Mouse (Mus musculus) macrophage (primary cell): ENCODE measurements at regions not wholly inside any gene's neighbourhood (a gene's known extent, or its start where the extent isn't known, plus 50 kb on each side); places are given as distances from the start of the nearest gene placed in this dataset.

Source experiments
- H3K27ac ChIP-seq: fragments of 350-480 bp; formaldehyde crosslinking; 2 replicates; pipeline ENCODE4 v1.9.0; 2021
- H3K36me3 ChIP-seq: fragments of 350-480 bp; formaldehyde crosslinking; 2 replicates; pipeline ENCODE4 v1.9.0; 2021; ENCODE audit errors: inconsistent target
- H3K4me3 ChIP-seq: fragments of 350-480 bp; formaldehyde crosslinking; 2 replicates; pipeline ENCODE4 v1.9.0; 2021; ENCODE audit errors: inconsistent target
- H3K79me2 ChIP-seq: fragments of 350-480 bp; formaldehyde crosslinking; 2 replicates; pipeline ENCODE4 v1.9.0; 2021; ENCODE audit errors: inconsistent target
- WGBS: methylation state at CpG from one replicate; pipeline ENCODE4 v1.1.7; 2026; ENCODE audit warnings: inconsistent platforms; ENCODE audit not compliant: missing documents; 5-methylcytosine and 5-hydroxymethylcytosine counted together

DNA sequence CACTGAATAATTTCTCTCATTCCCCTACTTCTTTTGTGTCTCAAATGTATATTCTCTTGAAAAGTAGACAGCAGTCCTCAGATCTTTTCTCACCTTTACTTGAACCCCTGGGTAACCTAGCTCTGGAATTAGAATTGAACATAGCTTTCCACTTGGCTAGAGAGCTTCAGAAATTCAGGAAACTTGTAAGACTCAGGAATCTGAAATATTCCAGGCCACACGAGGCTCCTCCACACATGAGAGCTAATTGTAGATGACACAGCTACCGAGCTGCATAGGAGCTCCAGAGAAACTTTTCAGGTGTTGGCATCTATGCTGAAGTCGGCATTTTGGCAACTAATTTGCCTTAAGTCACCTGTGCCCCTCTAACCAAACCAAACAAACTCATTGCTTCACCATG is 417.7 kb upstream of the Adgrl4 start:
- Histone ChIP-seq H3K4me3 (no peak overlapping the region), H3K27ac (no peak overlapping the region), H3K79me2 (no peaks in the 10 kb centered on the region), H3K36me3 (no peaks in the 10 kb centered on the region)
- 74% methylated on average over 3 of the region's 3 CpGs for WGBS

DNA sequence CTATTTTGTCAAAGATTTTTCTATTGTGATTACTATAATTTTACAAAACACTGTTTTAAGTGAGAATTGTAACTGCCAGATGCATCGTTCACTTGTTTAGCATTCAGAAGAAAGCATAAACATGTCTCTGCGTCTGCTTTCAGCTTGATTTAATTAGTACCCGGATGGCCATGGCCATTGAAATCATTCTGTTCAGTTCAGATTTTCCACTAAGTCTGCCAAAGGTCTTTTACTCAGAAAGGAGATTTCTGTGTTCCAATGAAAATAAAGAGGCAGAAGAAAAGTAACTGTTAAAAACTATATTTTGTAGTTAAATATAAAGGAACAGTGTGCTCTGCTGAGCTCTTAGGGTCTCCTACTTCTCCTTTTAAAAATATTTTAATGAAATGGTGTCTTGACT is 380.2 kb upstream of the Adgrl4 start:
- 92% methylated on average over 3 of the region's 3 CpGs for WGBS
- Histone ChIP-seq H3K4me3 (no peak overlapping the region), H3K36me3 (no peaks in the 10 kb centered on the region), H3K27ac (no peak overlapping the region), H3K79me2 (no peaks in the 10 kb centered on the region)

DNA sequence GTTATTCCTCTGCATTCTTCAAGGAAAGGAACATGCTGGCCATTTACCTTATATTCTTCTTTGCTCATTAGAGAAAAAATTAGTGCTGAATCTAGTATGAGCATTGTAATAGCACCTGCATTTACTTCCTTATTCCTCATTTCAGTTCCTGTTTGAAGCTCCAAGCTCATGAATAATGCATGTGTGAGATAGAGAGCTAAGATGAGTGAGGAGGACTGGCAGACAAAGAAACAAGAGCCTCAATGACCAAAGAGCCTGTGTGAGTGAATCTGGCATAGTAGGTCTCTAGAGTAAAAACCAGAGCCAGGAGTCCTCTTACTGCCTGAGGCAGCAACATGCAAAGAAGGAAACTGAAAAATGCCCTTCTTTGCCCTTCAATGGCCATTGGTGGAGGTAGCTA is 365.4 kb upstream of the Adgrl4 start:
- H3K4me3 ChIP-seq: no peak overlapping the region
- H3K27ac ChIP-seq: no peak overlapping the region
- no peaks in the 10 kb centered on the region for H3K79me2 ChIP-seq
- no peaks in the 10 kb centered on the region for H3K36me3 ChIP-seq

DNA sequence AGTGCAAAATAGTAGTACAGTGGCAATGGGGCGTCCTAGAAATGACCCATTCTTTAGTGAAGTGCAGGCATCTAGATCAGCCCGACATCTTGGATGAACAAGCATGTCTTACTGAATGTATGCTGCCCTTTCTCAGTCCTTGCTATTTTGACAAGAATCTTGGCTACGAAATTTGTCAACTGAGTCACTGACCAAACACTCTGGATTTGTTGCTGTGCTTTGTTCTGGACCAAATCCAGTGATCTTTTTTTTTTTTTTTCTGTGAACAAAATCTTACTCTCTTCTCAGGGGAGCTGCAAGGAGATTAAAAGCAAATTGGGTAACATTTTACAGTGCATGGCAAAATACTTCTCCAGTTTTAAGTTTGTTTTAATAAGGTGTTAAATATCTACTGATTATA is 320.9 kb upstream of the Adgrl4 start:
- H3K4me3 ChIP-seq: no peak overlapping the region
- no peaks in the 10 kb centered on the region for H3K36me3 ChIP-seq
- 81% methylated on average over 3 of the region's 3 CpGs for WGBS
- H3K27ac ChIP-seq: no peak overlapping the region
- H3K79me2 ChIP-seq: no peaks in the 10 kb centered on the region

DNA sequence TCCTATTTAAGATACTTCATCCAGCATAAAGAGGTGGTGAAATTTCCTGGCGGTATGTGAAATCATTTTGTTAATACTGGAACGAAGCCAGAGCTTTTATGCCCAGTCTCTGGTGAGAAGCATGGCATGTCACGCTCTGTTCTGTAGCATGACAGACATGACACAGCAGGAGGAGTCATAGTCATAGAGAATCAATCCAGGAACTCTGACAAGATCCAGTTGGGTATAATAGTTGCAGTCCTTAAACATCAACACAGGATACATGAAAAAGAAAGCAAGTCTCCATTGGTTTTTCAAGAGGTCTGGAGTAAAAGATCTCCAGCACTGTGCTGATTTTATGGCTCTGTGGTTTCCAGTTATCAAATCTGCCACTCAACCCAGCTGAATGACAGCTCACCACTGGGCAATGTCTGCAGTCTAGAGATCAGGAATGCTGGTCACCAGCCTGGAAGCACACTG is 320.1 kb upstream of the Adgrl4 start:
- no peak overlapping the region for H3K4me3 ChIP-seq
- H3K36me3 ChIP-seq: no peaks in the 10 kb centered on the region
- H3K79me2 ChIP-seq: no peaks in the 10 kb centered on the region
- no peak overlapping the region for H3K27ac ChIP-seq
- WGBS: 87% methylated on average over 3 of the region's 3 CpGs

DNA sequence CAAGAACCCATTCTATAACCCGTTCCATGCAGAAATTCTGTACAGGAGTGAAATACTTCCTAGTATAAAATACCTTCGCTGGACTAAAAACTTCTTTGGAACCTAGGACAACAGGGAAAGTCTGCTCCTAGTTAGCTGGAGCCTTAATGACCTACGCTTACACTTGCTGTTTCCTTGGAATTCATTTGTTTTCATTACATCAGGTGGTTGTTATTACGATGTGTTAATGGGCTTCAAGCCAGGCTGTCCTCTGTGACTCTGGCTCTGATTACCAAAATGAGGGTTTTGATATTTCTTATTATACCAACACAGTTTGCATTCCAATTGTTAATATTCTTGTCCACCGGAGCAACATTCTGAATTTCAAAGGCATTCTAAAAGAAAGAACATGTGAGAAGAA is 313.6 kb upstream of the Adgrl4 start:
- no peaks in the 10 kb centered on the region for H3K79me2 ChIP-seq
- WGBS: 91% methylated on average over 5 of the region's 5 CpGs
- H3K27ac ChIP-seq: no peak overlapping the region
- H3K36me3 ChIP-seq: no peaks in the 10 kb centered on the region
- H3K4me3 ChIP-seq: no peak overlapping the region

DNA sequence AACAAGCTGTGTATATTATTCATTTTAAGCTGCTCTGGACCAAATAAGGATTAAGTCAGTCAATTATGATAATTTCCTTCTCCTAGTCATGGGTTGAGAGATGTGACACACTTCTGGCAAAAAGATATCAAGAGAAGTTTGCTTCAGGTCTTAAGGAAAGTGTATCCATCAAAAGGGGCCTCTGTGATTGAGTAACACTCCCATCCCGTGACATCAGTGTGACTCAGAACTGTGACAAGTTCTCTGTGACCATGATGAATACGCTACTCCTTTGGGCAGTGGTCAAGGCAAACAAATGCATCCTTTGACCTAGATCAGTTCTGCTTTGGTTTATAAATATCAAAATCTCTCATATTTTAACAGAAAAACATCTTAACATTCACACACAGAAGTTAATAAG is 290.8 kb upstream of the Adgrl4 start:
- Histone ChIP-seq H3K36me3 (no peaks in the 10 kb centered on the region), H3K79me2 (no peaks in the 10 kb centered on the region), H3K27ac (no peak overlapping the region), H3K4me3 (no peak overlapping the region)
- 81% methylated on average over 2 of the region's 2 CpGs for WGBS

DNA sequence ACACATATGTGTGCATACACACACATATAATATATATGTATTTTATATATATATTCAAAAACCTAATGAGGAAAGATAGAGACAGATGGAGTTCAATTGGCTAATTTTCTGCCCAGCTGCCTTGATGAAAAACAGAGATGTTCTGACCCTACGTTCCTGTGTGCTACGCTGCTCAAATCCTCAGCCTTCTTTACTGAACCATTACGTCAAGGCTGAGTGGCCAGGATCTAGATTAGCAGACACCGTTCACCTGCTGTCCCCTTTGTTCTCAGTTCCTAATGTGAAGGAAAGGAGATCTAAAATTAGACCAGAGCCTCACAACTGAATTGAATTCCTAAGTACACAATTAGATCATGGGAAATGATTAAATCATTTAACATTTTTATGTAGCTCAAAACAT is 284.3 kb upstream of the Adgrl4 start:
- H3K79me2 ChIP-seq: no peaks in the 10 kb centered on the region
- H3K27ac ChIP-seq: no peak overlapping the region
- H3K4me3 ChIP-seq: no peak overlapping the region
- WGBS: 86% methylated on average over 4 of the region's 4 CpGs
- H3K36me3 ChIP-seq: no peaks in the 10 kb centered on the region

DNA sequence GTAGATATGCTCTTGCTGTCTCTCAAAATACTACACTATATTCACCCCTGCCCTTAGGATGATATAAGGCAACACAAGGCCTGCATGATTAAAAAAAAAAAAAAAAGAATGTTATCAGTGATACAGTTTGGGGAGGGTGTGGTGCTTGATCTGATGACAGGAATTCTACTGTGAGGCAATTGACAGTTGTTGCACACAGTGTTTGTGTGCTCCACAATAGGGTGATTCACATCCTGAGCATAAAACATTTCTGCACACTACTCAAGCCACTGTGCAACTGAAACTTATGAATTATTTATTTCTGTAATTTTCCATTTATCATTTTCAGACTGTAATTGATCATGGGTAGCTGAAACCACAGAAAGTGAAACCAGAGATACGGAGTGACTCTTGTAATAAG is 277.2 kb upstream of the Adgrl4 start:
- H3K27ac ChIP-seq: no peak overlapping the region
- H3K36me3 ChIP-seq: no peaks in the 10 kb centered on the region
- 75% methylated on average over 1 of the region's 1 CpGs for WGBS
- no peaks in the 10 kb centered on the region for H3K79me2 ChIP-seq
- H3K4me3 ChIP-seq: no peak overlapping the region

DNA sequence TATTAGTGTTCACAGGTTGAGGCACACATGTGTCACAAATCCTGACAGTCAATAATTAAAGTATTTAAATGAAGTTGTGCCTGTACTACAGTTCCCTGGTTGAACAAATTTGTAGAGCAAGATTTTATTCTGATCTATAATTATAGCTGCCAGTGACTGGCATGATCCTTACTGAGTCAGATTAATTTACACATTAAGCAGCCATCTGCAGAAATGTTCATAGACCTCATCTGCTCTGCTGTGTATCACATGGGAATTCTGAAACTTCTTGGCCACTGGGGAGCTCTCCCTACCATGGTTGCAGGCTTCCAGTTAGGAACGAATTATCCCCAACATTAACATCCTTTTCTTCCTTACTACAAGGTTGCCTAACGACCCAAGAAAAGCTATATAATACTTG is 255.6 kb upstream of the Adgrl4 start:
- H3K4me3 ChIP-seq: no peak overlapping the region
- no peak overlapping the region for H3K27ac ChIP-seq
- no peaks in the 10 kb centered on the region for H3K79me2 ChIP-seq
- WGBS: 73% methylated on average over 2 of the region's 2 CpGs
- H3K36me3 ChIP-seq: no peaks in the 10 kb centered on the region

DNA sequence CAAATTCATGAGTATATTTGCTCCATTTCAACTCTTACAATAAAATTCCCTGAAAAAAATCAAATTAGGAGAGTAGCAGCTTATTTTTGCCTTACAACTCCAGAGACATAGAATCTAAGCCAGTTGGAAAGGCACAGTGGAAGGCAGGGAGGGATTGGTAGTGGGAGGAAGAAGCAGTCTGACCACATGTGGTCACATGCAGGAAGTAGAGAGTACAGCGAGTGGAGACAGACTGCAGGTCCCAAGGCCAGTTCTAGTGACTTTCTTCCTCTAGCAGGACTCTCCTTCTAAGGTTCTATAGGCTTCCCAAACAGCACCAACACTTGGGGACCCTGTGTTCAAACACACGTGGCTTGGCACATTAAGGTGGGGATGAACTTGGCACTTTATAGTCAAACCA is 245.6 kb upstream of the Adgrl4 start:
- Histone ChIP-seq H3K27ac (no peak overlapping the region), H3K79me2 (no peaks in the 10 kb centered on the region), H3K36me3 (no peaks in the 10 kb centered on the region), H3K4me3 (no peak overlapping the region)
- WGBS: 13% methylated on average over 2 of the region's 2 CpGs

DNA sequence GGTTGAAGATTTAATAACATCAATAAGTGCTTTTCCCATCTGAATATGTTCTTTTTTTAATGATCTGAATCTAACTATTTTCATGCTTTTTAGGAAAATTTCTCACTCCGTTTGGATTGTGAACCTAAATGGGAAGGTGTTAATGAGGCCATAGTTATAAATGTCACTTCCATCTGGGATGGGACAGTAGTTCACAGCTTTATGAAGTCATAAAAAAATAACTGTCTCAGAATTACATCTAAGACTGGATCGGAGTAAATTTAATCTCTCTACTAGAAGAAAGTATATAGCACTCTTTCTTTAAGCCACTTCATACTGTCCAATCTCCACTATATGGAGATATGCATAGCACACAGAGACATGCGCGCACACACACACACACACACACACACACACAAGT is 226.7 kb upstream of the Adgrl4 start:
- H3K4me3 ChIP-seq: no peak overlapping the region
- no peak overlapping the region for H3K27ac ChIP-seq
- WGBS: 85% methylated on average over 4 of the region's 4 CpGs
- H3K36me3 ChIP-seq: no peaks in the 10 kb centered on the region
- no peaks in the 10 kb centered on the region for H3K79me2 ChIP-seq

DNA sequence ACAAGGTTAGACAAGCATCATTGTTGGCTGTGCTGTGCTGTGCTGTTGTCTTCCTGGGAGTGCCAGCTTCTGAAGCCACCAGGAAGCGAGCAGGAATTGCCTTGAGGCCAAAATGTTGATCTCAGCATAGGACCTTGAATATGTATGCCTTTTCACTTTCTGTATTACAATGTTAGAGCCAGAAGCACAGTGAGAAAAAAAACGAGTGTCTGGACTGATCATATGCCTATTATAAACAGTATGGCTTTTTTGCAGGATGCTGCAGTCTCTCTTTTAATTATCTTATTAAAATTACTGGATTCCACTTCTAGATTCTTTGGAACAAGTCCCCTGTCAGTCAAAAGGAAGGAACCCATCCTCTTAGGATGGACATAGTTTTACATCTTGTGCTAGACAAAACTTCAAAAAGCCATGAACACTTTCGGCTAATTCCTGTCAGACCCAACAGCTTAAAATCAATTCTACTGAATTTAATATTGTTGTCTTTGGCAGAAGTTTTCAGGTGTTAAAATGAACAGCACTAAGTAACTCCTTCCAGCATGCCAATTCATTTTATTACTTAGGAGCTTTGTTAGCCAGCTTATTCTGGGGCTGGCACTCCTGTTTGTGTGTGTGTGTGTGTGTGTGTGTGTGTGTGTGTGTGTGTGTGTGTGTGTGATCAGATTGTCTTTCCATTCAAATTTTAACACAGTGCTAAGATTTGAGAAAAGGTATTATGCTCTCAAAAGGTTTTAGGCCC is 220.8 kb upstream of the Adgrl4 start:
- Histone ChIP-seq H3K79me2 (no peaks in the 10 kb centered on the region), H3K36me3 (no peaks in the 10 kb centered on the region), H3K4me3 (no peak overlapping the region), H3K27ac (no peak overlapping the region)
- 75% methylated on average over 3 of the region's 3 CpGs for WGBS

DNA sequence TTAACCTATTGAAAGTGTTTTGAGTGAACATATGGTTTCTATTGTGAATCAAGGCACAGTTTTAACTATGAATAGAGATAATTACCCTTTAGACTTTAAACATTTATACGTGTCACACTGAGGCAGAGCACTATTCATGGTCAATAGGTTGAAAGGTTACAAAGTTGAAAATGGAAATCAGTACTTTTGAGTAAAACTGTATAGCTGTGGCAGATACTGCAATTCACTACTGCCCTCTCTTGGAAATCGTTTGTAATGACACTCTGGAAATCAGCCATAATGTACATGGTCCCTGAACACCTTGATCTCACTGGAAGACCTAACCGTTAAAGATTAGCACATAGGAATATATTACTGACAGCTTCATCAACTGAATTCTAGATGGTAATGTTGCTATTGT is 215.3 kb upstream of the Adgrl4 start:
- Histone ChIP-seq H3K79me2 (no peaks in the 10 kb centered on the region), H3K4me3 (no peak overlapping the region), H3K36me3 (no peaks in the 10 kb centered on the region), H3K27ac (no peak overlapping the region)
- 23% methylated on average over 3 of the region's 3 CpGs for WGBS

DNA sequence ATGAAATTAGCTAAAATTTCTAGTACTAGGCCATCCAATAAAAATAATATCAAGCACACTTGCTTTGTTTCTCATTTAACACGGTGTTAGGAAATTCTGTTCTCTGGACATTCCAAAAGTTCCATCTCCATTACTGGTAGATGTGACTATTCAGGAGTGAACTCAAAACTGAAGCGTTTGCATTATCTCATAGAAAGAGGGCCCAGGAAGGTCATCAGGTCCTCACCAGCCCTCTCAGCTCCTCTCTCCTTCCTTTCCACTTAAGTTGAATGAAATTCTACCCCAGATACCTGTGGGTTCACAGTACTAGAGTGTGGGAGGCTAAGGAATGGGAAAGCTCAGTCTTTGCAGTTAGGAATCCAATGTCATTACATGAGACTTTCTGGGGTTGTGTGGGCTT is 185.2 kb upstream of the Adgrl4 start:
- Histone ChIP-seq H3K79me2 (no peaks in the 10 kb centered on the region), H3K36me3 (no peaks in the 10 kb centered on the region), H3K27ac (no peak overlapping the region), H3K4me3 (no peak overlapping the region)
- WGBS: 87% methylated on average over 2 of the region's 2 CpGs

DNA sequence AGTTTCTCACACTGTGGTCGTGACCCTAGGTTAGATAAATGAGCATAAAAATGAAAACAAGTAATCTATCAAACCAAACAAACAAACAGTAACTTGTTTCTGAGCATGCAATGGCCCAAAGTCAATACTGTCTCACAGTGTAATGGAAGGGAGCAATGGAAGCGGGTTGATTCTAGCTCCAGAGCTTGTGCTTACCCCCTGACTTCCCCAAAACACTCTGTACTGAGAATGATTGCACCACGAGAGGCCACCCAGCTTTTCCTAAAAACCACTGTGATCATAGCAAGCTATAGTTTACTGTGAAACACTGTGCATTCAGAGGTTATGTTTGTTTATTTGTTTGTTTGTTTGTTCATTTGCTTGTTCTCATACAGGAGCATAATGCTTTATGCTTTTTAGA is 174.9 kb upstream of the Adgrl4 start:
- H3K4me3 ChIP-seq: no peak overlapping the region
- no peaks in the 10 kb centered on the region for H3K36me3 ChIP-seq
- H3K79me2 ChIP-seq: no peaks in the 10 kb centered on the region
- 57% methylated on average over 3 of the region's 3 CpGs for WGBS
- H3K27ac ChIP-seq: no peak overlapping the region
